Mouse (Mus musculus): ENCODE data around the gene Fli1. TPM values are rescaled to one million over a fixed set of nuclear protein-coding genes. Genes with fewer than 3 reads are reported as not detected.

The Fli1 gene
- polyA plus RNA-seq, 1 experiment from 2014 or later = 56.7 TPM

GRCm38 (mm10) chr9:32415952-32416351 is 126.7 kb downstream of the Fli1 start:
- H3K27ac ChIP-seq (replicated peaks) = no peak overlapping the region
- H3K9me3 ChIP-seq = no peaks in the 10 kb centered on the region
- H3K4me1 ChIP-seq = peaks cover 17% of the 10 kb centered on the region
- H3K36me3 ChIP-seq (replicated peaks) = peaks cover 17% of the 10 kb centered on the region
- no peak overlapping the region for H3K4me3 ChIP-seq
- peaks cover 33% of the 10 kb centered on the region for H3K27me3 ChIP-seq (replicated peaks; ENCODE audit: low read depth, poor library complexity, severe bottlenecking)
- 93% methylated on average over 3 of the region's 3 CpGs for WGBS
- DNase-seq (ENCODE audit: low spot score) = no peak

- WGBS = 69% methylated on average over 1 of the region's 1 CpGs
- Histone ChIP-seq H3K27me3 (replicated peaks; ENCODE audit: low read depth, poor library complexity, severe bottlenecking) (peaks cover 43% of the 10 kb centered on the region), H3K9me3 (no peaks in the 10 kb centered on the region), H3K4me3 (no peak overlapping the region), H3K27ac (replicated peaks) (no peak overlapping the region), H3K4me1 (peaks cover 26% of the 10 kb centered on the region), H3K36me3 (replicated peaks) (peaks cover 10% of the 10 kb centered on the region)
- DNase-seq (ENCODE audit: low spot score) = no peak
Measured at GRCm38 (mm10) chr9:32414956-32415355, 127.7 kb downstream of the Fli1 start.

GRCm38 (mm10) chr9:32412836-32413580 is 129.7 kb downstream of the Fli1 start:
- Histone ChIP-seq H3K27ac (replicated peaks) (no peak overlapping the region), H3K27me3 (replicated peaks; ENCODE audit: low read depth, poor library complexity, severe bottlenecking) (peaks cover 53% of the 10 kb centered on the region), H3K36me3 (replicated peaks) (no peaks in the 10 kb centered on the region), H3K9me3 (no peaks in the 10 kb centered on the region), H3K4me3 (no peak overlapping the region), H3K4me1 (peaks cover 43% of the 10 kb centered on the region)
- WGBS = 80% methylated on average over 10 of the region's 10 CpGs
- DNase-seq (ENCODE audit: low spot score) = no peak

- DNase-seq (ENCODE audit: low spot score) = no peak
- Histone ChIP-seq H3K4me3 (no peak overlapping the region), H3K27me3 (replicated peaks; ENCODE audit: low read depth, poor library complexity, severe bottlenecking) (peaks cover 67% of the 10 kb centered on the region), H3K36me3 (replicated peaks) (no peaks in the 10 kb centered on the region), H3K4me1 (peaks cover 33% of the 10 kb centered on the region), H3K27ac (replicated peaks) (0 out of 2 replicates have a peak overlapping the region, but pooled peaks have one; percentile 14), H3K9me3 (no peaks in the 10 kb centered on the region)
- 86% methylated on average over 5 of the region's 5 CpGs for WGBS
Measured at GRCm38 (mm10) chr9:32411507-32411906, 131.2 kb downstream of the Fli1 start.

DNA sequence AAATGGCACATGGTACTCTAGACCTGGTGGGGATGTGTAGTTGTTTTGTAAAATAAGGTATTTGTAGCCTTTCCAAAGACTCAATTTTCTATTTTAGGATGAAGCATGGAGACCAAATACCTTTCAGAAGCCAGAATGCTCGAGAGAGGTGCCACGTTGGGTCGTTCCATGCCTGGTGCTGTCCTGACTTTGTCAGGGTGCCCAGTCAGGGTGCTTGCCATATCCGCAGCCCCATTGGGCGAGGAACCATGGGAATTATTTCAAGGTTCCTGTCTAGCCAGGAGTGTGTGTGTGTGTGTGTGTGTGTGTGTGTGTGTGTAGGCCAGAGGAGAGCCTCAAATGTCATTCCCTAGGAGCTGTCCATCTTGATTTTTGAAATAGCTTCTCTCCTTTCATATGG is 132.0 kb downstream of the Fli1 start:
- H3K4me3 ChIP-seq = no peak overlapping the region
- peaks cover 36% of the 10 kb centered on the region for H3K4me1 ChIP-seq
- H3K36me3 ChIP-seq (replicated peaks) = no peaks in the 10 kb centered on the region
- no peaks in the 10 kb centered on the region for H3K9me3 ChIP-seq
- peak overlapping the region; percentile 88 for H3K27ac ChIP-seq (replicated peaks)
- DNase-seq (ENCODE audit: low spot score) = no peak
- WGBS = 92% methylated on average over 5 of the region's 5 CpGs
- peaks cover 75% of the 10 kb centered on the region for H3K27me3 ChIP-seq (replicated peaks; ENCODE audit: low read depth, poor library complexity, severe bottlenecking)

DNA sequence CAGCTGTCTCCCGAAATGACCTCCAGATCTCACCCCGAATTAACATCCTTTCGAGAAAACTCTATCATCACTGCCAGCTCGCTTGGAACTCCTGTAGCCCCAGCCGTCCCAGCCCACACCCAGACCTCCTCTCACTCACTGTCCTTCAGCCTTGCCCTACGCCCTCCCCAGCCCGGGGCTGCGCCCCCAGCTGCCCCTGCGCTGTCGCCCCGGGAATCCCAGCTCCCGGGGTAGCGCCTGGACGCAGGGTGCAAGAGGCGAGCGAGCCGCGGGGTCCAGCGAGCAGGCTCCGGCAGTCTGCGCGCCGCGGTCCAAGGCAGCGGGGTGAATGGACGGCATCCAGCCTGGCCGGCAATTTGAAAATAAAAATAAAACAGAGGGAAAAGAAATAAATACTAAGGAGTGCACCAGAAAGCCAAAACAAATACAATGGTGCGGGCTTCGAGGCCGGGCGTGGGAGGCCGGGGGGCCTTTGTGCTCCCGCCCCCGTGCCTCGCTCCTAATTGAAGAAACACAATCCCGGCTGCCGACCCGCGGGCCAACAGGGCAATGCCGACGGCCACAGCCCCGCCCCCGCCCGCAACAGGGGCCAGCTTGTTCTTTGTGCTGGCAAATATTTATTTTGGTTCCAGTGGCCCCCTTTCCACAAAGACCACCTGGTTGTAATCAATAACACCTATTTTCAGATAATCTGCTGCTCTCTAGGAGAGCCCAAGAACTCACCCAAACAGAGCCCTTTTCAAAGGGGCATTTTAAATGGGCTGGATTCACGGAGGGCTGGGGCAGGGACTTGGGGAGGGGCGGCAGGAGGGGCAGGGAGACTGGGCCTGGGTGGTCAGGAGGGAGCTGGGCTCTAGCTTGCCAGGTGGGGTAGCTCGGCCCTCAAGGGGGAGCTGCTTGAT is 133.3 kb downstream of the Fli1 start:
- Histone ChIP-seq H3K9me3 (no peaks in the 10 kb centered on the region), H3K4me1 (peaks cover 42% of the 10 kb centered on the region), H3K27ac (replicated peaks) (peak overlapping the region; percentile 88), H3K36me3 (replicated peaks) (no peaks in the 10 kb centered on the region), H3K4me3 (peak overlapping the region; percentile 56), H3K27me3 (replicated peaks; ENCODE audit: low read depth, poor library complexity, severe bottlenecking) (peaks cover 81% of the 10 kb centered on the region)
- 1% methylated on average over 47 of the region's 47 CpGs for WGBS
- peak; percentile 90 for DNase-seq (ENCODE audit: low spot score)

- no peak for DNase-seq (ENCODE audit: low spot score)
- H3K9me3 ChIP-seq = no peaks in the 10 kb centered on the region
- H3K27me3 ChIP-seq (replicated peaks; ENCODE audit: low read depth, poor library complexity, severe bottlenecking) = peaks cover 82% of the 10 kb centered on the region
- H3K36me3 ChIP-seq (replicated peaks) = no peaks in the 10 kb centered on the region
- peak overlapping the region; percentile 88 for H3K27ac ChIP-seq (replicated peaks)
- peaks cover 42% of the 10 kb centered on the region for H3K4me1 ChIP-seq
- H3K4me3 ChIP-seq = peak overlapping the region; percentile 56
- WGBS = 9% methylated on average over 8 of the region's 8 CpGs
Measured at GRCm38 (mm10) chr9:32408730-32409059, 134.0 kb downstream of the Fli1 start.

DNA sequence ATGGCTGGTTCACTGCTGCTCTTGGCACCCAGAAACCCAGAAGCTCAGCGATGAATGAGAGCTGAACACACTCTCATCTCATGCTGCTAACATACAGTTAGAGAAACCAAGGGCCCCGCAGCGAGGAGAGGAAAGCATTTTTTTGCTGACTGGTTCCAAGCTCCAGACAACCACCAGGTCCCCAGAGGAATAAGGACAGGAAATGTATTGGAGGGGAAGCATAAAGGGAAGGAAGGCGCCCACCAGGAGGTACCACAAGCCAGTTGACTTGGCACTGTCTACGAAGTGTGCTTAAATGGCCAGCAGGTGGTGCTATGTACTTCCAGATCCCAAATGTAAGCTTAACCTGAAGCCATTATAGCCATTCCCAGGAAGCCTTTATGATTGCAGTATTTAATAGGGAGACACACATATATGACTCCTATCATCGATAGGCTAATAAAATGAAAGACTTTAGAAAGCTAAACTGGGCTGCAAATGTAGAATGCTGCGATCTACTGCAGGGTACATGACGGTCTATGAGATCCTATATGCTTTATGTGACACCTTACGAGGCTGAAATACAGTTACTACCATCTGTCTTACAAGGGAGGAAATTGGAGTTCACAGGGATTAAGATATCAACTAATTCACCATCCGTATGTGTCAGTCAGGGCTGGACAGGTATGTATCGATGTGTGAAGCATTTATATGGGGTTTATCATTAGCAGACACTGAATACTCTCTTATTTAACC is 137.3 kb downstream of the Fli1 start:
- Histone ChIP-seq H3K9me3 (no peaks in the 10 kb centered on the region), H3K4me3 (no peak overlapping the region), H3K27me3 (replicated peaks; ENCODE audit: low read depth, poor library complexity, severe bottlenecking) (peaks cover 50% of the 10 kb centered on the region), H3K27ac (replicated peaks) (no peak overlapping the region), H3K36me3 (replicated peaks) (no peaks in the 10 kb centered on the region), H3K4me1 (peaks cover 47% of the 10 kb centered on the region)
- 43% methylated on average over 11 of the region's 11 CpGs for WGBS
- DNase-seq (ENCODE audit: low spot score) = peak; percentile 75

DNA sequence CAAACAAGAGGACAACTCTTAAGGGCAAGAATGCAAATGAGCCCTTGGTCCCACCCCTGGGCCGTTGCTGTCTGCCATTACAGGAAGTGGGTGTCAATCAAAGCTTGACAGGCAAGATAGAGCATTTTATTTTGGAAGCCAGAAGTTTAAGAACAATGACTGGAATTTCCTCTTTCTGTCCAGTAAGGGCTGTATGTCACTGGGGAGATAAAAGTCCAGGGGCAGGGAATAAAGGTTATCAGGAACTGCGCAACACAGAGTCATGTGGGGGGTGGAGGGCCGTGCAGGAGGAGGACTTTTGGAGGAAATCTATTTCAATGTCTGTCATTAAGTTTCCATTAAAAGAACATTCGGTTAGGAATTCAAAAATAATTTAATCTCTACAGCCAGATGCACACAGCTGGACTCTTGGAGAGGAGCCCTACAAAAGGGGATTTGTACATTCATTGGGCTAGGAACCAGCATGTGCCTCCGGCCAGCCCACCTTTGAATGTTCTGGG is 141.9 kb downstream of the Fli1 start:
- Histone ChIP-seq H3K36me3 (replicated peaks) (no peaks in the 10 kb centered on the region), H3K9me3 (no peaks in the 10 kb centered on the region), H3K4me1 (peaks cover 25% of the 10 kb centered on the region), H3K27me3 (replicated peaks; ENCODE audit: low read depth, poor library complexity, severe bottlenecking) (peaks cover 15% of the 10 kb centered on the region), H3K27ac (replicated peaks) (no peak overlapping the region), H3K4me3 (no peak overlapping the region)
- WGBS = 58% methylated on average over 5 of the region's 5 CpGs
- DNase-seq (ENCODE audit: low spot score) = no peak

- H3K9me3 ChIP-seq = no peaks in the 10 kb centered on the region
- H3K27ac ChIP-seq (replicated peaks) = no peak overlapping the region
- no peaks in the 10 kb centered on the region for H3K36me3 ChIP-seq (replicated peaks)
- DNase-seq (ENCODE audit: low spot score) = no peak
- H3K4me3 ChIP-seq = no peak overlapping the region
- peaks cover 13% of the 10 kb centered on the region for H3K27me3 ChIP-seq (replicated peaks; ENCODE audit: low read depth, poor library complexity, severe bottlenecking)
- H3K4me1 ChIP-seq = peaks cover 21% of the 10 kb centered on the region
- 77% methylated on average over 2 of the region's 2 CpGs for WGBS
Measured at GRCm38 (mm10) chr9:32400212-32400611, 142.4 kb downstream of the Fli1 start.

DNA sequence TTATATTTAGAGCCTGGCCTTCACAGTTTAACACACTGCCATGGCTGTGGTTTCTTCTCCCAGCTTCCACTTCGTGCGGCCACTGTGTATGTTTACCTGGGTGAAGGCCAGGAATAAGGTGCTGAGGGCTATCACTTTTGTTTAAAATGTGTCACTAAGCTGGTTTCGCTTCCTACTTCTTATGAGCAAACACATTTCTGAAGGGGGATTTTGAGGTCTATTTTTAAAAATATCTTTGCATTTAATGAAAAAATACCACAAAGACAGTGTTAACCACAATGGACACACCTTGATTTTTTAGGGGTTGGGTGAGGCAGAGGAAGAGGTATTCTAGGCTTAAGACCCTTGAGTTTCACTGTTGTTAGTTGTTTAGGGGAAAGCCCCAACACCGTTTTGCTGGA is 147.9 kb downstream of the Fli1 start:
- Histone ChIP-seq H3K27ac (replicated peaks) (no peak overlapping the region), H3K4me1 (peaks cover under 1% of the 10 kb centered on the region; the same call in 1 of the 2 replicates), H3K4me3 (no peak overlapping the region), H3K9me3 (no peaks in the 10 kb centered on the region), H3K27me3 (replicated peaks; ENCODE audit: low read depth, poor library complexity, severe bottlenecking) (no peaks in the 10 kb centered on the region), H3K36me3 (replicated peaks) (no peaks in the 10 kb centered on the region)
- no peak for DNase-seq (ENCODE audit: low spot score)
- WGBS = 93% methylated on average over 4 of the region's 4 CpGs

- no peaks in the 10 kb centered on the region for H3K4me1 ChIP-seq
- H3K27me3 ChIP-seq (replicated peaks; ENCODE audit: low read depth, poor library complexity, severe bottlenecking) = no peaks in the 10 kb centered on the region
- no peak overlapping the region for H3K27ac ChIP-seq (replicated peaks)
- DNase-seq (ENCODE audit: low spot score) = no peak
- H3K36me3 ChIP-seq (replicated peaks) = no peaks in the 10 kb centered on the region
- no peaks in the 10 kb centered on the region for H3K9me3 ChIP-seq
- no peak overlapping the region for H3K4me3 ChIP-seq
- WGBS = 85% methylated on average over 6 of the region's 6 CpGs
Measured at GRCm38 (mm10) chr9:32392716-32393115, 149.9 kb downstream of the Fli1 start.
